Mouse (Mus musculus) right cerebral cortex, postnatal 4 days (tissue): Measurements from ENCODE around the gene Grb10.

Experiments
- DNase-seq: peaks from one replicate; pipeline ENCODE4 v3.0.0-alpha.2; 2022

Gene Grb10

GRCm38 (mm10) chr11:11895479-11895878, 143.0 kb downstream of the Grb10 start:
- DNase-seq = no peak

DNA sequence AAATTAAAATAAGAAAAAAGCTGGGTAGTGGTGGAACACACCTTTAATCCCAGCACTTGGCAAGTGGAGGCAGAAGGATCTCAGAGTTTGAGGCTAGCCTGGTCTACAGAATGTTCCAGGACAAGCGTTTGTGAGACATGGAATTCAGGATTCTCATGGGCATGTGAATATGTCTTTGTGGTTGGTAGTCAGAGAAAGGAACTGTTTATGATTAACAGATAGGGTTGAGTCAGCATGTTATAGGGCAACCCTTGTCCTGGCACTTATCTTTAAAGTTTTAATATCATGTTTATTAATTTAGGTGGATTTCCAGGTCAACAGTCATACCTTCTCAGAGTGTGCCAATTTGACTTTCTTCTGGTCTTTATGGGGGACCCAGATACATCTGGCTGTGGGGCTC, 144.7 kb downstream of the Grb10 start:
- DNase-seq = no peak

- no peak for DNase-seq
Observed at GRCm38 (mm10) chr11:11892993-11893602, 145.4 kb downstream of the Grb10 start.

DNA sequence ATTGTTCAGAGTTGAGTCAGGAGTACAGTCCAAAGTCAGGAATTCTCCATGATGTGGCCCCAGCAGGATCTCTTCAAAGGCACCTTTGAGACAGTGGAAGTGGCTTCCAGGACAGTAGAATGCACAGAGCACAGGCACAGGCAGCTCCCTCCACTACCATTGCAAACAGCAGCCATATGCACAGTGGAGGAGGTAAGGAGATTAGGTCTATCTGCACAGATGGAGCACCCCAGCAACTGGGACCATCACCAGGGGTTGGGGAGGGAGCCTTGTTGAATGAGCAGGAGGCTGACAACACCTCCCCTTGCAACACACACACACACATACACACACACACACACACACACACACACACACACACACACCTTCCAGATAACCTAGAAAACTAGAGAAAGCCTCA, 146.7 kb downstream of the Grb10 start:
- no peak for DNase-seq

- no peak for DNase-seq
Observed at GRCm38 (mm10) chr11:11890139-11890741, 148.2 kb downstream of the Grb10 start.

GRCm38 (mm10) chr11:11888727-11889126, 149.8 kb downstream of the Grb10 start:
- DNase-seq = no peak

DNA sequence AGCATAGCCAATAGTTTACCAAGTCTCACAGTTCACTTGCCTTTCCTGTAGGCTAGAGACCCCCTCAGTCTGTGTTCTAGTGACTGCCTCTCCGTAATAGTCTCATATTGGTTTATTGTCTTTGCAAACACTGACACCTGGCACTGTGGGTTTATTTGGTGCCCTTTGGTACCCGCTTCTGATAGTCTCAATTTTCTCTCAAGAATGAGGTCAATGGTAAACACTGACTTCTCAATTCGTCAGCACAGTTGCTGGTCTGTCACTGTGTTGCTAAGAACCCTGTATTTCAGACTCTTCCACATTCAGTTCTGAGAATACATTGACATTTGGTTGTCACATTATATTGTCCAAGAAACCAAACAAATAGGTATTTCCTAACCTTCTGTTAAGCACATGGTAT, 150.4 kb downstream of the Grb10 start:
- no peak for DNase-seq

DNA sequence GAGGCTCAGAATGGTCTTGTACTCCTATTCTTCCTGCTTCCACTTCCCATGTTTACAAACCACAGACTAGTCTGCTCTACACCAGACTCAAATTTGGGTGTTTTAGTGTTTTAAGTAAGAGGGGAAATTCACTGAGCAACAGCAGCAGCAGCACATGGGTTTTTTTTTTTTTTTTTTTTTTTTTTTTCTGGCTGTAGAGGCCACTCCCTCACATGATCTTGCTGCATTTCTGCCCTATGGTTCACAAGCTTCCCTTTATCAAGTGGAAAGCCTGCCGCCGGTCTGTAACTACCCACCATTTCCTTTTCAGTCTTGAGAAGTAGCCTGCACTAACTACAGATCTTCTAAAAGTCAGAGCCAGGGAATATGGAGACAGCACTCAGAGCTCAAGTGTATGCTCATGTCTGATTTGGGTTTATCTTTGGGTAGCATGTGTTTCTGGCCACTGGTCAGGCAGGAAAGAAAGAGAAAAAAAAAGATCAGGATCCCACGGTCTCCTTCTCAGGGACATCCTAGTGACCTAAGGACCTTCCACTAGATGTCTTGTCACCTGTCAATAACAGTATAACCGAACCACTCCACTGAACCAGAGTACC, 152.0 kb downstream of the Grb10 start:
- no peak for DNase-seq

DNA sequence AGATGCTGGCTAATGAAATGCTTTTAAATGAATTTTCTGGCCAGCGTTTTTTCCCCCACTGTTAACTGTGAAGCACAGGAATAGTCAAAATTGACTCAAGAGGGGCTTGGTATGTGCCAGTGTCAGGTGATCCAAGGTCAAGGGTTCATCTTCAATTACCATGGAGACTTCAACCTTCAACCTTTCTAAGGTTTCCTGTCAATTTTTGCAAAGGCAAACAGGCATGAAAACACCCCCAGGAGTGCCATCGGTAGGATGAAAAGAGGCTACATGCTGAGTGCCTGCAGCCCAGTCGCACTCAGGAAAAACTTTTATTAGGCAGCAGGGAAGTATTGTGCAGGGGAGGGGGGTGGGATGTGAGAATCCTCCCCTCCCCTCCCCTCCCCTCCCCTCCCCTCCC, 152.6 kb downstream of the Grb10 start:
- DNase-seq = no peak

DNA sequence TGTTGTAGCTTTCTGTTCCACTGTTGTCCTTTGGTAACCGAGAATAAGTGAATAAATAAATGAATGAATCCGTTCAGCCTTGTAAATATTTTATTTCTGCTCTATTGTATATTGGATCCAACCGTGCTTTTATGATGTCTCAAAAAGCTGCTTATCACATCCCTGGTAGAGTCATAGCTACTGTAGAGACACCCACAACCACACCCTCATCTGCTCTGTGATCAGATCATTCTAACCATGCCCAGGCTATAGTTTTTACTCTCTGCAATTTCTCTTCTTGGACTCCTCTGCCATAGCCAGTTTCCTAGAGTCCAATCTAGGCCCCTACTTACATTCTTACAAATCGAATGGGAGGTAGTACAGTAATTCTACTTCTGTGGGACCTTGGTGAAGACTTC, 153.2 kb downstream of the Grb10 start:
- DNase-seq = no peak

- no peak for DNase-seq
Observed at GRCm38 (mm10) chr11:11884533-11885245, 153.8 kb downstream of the Grb10 start.

- DNase-seq = no peak
Observed at GRCm38 (mm10) chr11:11881783-11882155, 156.7 kb downstream of the Grb10 start.

DNA sequence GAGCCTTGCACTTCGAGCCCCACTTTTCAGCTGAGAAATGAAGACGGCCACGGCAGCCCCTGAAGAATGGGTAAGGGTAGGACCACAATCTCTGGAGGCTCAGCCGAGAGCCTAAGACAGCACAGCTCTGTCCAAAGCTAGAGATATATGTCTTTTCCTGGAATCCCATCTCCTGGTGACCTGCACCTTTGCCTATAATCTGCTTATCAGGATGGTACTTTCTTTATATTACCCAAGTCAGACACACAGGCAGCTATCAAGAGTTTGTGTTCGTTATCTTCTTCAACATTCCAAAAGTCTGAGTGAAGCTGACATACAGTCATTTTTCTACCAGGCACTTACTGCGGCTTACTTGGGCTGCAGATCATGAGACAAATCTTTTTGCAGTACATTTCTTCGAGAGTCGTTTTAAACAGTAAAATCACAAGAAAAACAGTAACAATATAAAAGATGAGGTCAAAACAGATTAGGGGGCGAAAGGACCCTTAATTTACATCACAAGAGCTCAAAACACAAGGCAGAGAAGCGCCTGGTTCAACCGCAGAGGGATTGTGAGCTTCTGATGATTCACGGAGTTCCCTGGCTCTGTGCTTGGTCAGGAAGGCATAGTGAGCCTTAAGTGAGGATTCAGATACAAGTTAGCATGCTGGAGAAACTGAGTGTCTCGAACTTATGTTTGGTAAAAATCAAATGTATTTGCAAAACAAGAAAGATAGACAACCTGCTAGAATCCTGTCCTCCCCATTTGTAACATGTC, 157.3 kb downstream of the Grb10 start:
- no peak for DNase-seq
